Mouse (Mus musculus) R1 (cell line): ENCODE data around the gene Man2a1.

ENCODE experiments used
- DNase-seq: peaks from one replicate; pipeline ENCODE4 v3.0.0-alpha.2; 2018; ENCODE audit warnings: low read depth, low spot score

Gene Man2a1

DNA sequence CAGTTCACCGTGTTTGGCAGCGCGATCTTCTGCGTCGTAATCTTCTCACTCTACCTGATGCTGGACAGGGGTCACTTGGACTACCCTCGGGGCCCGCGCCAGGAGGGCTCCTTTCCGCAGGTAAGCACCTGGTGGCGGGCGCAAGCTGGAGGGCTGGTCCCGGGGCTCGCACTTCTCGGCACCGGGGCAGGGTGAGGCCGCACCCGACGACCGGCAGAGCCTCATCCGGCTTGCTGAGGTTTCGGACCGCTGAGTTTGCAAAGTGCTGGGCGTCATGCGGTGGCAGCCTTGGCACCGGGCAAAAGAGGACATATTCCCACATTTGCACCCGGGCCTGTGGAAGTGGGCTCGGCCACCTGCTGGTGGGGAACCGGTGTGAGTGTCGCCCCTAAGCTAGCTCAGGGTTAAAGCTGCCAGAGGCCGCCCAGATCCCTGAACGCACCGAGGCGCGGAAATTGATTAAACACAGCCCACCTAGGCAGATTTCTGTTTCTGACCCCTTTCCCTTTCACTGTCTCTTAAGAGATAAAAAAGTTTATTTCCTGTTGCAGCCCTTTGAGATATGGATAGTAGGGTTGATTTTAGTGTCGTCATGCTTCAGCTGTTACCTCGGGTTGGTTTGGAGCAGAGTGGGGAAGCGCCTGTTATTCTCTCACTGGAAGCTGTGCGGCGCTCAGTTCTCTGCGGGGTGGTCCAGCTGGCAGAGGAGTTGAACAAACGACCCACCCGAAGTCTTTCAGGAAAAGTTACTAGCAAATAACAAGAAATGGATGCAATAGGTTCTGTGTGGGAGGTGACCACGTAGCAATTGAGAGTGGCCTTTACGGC lies 1.4 kb downstream of the Man2a1 start:
- DNase-seq: peak; percentile 59

DNA sequence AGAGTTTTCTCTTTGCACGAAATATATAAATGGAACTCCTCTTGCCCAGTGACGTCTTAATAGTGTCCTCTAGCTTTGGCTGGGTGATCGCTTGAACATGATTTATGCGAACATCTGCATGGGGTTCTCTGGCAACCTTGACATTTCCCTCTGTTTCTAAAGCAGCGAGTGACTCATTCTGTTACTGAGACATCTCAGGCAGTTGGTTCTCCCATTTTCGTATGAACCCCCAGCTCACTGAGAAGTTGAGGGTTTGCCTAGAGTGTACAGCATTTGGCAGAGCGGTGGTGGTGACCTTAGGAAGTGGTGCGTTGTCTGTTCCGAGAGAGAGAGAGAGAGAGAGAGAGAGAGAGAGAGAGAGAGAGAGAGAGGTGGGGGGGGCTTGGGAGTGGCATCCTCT lies 2.6 kb downstream of the Man2a1 start:
- DNase-seq: no peak

DNA sequence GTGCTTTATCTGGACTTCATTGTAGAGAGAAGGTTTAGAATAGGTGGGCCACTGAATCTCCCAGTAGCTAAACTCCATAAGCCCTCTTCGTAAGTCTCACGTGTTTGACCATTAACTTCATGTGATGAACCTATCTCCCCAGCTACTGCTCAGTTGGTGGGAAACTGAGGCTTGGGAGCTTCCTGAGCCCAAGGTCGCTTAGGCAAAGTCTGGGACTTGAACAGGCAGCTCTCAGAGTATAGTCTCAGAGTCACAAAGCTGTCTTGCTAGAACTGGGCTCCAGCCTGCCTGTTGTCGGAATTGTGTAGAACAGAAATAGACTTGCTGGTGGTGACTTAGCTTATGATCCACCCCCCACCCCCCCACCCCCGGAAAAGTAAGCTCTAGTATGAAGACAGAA lies 3.0 kb downstream of the Man2a1 start:
- DNase-seq: no peak

DNA sequence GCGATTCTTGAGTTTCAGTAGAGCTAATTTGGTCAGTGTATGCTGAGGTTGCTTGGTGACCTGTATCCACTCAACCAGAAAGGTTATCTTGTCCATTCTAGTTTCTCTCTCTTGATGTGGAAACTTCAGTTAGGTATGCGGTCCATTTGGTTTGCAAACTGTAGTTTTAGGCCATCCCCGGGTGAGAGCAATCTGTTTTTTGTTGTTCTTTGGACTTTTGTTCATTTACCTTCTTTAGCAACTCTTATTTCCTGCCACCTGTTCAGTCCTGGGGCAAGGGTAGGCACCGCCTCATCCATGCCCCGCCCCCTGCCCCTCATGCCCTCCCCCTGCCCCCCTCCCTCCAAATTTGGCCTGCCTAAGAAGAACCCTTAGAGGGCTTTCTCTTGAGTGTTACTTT lies 3.6 kb downstream of the Man2a1 start:
- peak; percentile 37 for DNase-seq

DNA sequence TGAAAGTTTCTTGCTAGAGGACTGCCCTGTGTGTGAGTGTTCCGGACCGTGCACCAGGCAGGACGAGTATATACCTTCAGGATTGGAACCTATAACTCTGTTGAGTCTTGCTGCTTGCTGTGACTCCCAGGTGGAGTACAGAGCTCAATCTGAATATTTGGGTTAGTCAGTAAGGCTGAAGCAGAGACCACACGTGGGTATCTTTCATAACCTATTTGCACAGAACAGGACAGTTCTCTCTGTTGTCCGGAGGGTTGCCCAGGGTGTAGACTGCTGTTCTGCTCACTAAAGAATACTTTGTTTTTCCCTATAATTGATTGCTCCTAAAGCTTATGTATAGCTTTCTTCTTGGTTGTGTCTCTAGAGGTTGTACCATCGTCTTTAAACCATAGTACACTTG lies 7.7 kb downstream of the Man2a1 start:
- no peak for DNase-seq

DNA sequence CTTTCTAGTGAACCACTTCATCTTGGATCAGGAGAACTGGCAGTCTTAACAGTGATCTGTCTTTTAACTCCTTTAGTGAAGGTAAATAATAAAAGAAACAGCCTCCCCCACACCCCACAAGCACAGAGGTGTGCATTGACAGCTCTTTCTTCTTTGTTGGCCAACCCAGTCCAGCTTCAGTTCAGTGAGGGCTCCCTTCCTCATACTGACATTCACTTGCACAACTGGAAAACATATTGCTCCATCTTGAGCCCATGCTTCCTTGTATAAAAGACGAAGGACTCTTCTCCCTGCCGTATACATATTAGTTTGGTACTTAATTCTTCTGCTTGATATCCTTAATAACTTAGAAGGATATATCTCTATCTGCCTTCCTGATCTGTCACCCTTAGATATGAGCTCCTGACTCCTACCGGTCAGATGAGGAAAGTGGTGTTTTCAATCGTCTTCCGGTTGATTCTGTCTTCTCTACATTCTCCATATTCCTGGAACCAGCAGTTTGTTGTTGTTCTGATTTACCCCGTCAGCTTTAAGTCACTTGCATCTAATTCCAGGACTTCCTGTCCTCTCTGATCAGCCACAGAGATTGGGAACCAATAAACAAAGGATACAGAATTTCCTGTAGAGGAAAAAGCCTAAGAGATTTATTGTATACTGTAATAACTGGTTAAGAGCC lies 8.5 kb downstream of the Man2a1 start:
- no peak for DNase-seq

DNA sequence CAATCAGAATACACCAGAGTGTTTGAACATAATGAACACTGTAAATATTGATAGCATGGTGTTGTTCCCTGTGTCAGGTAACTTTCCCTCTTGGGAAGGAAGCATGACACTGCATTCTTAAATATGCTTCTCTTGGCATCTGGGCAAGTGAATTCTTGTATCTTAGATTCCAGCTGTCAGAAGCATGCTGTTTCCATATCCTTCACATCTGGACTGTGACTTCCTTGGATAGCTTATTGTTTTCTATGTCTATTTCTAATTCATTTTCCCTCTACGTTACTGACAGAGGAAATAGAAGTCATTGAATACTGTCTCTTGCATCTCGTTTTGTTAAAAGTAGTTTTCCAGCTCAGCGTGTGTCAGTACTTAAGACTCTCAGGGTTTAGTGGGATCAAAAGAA lies 9.2 kb downstream of the Man2a1 start:
- no peak for DNase-seq

DNA sequence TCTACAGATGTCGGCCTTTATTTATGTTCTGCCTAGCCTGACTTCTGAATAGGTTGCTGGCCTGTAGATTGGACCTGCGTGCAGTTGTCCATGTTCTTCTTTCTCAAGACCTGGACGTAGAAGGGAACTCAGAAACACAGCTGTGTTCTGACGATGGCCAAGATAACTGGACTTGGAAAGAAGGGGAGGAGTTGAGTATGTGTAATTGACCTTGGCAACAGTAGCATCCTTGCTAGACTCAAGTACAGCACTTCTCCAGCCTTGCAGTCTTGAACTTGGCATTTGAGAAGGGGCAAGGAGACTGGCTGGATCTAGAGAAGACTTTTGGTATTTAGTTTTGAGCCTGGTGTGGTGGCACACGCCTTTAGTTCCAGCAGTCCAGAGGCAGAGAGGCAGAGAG lies 10.9 kb downstream of the Man2a1 start:
- no peak for DNase-seq

DNA sequence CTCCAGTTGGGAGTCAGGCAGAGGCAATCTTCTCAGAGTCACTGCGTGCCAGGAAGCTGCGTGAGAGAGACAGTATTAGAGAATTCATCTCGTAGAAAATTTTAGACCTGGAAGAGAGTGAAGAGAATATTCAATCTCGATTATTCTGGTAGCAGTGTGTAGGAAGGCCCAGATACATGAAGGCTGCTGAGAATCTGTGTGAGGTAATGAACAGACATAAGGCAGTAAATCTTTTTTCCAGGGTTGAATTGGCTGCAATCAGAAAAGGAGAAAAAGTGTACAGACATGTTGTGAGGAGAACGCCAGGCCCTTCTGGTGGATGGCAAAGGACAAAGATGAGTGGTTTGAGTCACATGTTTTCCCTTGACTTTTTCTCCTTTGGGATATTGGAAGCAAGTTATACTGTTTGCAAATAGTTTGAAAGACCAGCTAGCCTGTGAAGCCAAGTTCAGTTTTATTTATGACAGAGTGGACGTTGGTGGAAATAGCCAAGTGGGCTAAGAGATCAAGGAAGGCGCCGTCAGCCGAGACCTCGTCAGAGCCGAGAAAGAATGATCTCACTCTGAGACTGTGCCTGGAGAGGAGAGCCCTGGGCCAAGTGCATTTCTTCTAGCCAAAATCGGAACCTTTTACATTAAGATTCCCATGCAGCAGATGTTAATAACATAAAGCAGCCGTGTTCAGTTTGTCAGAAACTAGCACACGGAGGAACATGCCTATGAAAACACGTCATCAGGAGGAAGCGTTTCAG lies 11.8 kb downstream of the Man2a1 start:
- DNase-seq: no peak

DNA sequence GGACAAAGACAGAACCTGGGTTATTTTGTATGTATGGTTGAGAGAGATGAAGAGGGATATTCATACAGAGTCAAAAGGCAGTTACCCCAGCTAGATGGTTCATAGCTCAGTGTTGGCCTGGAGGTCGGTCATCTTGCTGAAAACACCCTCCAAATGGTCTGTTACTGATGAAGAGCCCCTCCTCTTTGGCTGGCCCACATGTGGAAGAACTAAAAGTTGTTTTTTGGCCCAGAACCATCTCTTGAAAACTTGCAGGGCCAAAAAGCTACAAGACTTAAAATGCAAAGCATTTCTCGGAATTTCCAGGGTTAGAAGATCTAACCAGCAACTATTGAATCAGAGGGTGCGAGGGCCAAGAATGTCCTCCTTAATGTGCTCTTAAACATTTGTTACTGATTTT lies 12.4 kb downstream of the Man2a1 start:
- no peak for DNase-seq

DNA sequence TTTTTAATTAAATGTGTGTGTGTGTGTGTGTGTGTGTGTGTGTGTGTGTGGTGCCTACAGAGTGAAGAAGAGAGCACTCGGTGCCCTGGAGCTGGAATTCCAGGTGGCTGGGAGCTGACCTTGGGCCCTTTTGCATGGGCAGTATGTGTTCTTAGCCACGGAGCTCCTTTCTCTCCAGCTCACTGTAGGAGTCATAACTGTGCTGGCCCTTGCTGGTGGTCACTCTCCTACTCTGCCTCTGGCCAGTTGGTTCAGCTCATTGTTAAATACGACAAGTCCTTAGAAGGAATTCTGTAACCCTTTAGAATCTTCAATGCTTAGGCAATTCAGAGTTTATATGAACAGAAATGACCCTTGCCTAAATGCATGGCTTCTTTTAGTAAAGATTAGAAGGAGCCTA lies 12.8 kb downstream of the Man2a1 start:
- DNase-seq: no peak

DNA sequence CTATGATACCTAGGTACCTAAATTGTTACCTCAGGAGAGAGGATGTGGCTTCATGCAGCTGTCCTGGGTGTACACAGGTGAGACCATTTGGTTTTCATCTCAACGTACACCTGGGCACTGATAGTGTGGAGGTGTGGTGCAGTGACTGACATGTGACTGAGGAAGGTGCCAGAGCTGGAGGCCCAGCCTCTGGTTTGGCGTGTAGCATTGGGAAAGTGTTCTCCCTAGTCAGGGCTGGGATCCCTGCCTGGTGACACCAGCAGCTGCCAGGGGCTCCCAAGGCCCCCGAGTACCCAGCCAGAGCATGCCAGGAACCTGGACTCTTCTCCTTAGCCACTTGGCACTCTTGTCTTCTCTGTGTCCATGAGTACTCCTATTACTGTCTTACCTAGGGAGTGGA lies 14.3 kb downstream of the Man2a1 start:
- DNase-seq: no peak

DNA sequence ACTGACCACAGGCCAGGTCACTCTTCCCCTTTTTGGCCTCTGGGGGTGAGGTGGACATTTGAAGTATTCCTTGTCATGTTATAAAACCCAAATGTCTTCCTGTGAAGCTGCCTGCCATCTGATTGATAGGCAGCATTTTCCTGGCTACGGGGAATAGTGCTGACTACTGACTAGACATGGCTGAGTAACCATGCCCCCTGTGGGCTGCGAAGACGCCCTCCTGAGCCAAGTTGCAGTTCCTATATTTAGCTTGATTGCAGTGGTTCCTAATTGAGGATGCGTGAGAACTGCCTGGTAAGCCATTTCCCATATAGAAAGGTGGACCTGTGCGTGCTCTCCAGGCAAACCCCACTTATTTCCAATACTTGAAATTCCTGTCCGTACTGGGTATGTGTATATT lies 14.9 kb downstream of the Man2a1 start:
- DNase-seq: no peak

DNA sequence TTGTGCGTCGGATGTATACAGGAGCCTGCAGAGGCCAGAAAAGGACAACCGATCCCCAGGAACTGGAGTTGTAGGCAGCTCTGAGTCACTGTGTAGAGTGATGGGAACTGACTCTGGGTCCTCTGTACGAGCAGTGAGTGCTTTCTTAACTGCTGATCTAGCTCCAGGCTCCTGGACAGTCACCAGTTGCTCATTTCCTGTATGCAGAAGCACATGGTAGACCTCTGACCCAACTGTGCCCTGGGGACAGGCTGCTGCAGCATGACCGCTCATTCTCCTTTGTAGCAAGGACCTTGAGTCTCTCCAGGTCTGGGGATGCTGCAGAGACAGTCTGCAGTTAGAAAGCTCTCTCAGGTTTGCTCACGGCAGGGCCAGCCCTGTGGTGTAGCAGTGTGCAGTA lies 15.7 kb downstream of the Man2a1 start:
- no peak for DNase-seq

DNA sequence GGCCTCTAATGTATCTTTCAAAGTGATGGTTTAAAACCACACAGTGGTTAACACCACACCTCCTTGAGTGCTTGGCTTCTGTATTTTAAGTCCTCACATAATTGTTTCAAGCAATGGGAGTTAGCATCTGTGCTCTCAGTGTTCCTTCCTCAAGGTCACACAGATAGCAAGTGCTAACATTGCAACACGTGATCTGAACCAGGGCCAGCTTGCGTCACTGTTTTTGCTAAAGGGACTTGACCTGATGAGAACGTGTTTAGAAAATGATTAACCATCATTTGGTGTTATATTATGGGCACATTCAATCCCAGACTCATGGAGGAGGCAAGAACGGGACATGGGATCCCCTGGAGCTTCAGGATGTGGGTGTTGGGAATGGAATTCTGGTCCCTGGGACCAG lies 17.3 kb downstream of the Man2a1 start:
- DNase-seq: no peak

DNA sequence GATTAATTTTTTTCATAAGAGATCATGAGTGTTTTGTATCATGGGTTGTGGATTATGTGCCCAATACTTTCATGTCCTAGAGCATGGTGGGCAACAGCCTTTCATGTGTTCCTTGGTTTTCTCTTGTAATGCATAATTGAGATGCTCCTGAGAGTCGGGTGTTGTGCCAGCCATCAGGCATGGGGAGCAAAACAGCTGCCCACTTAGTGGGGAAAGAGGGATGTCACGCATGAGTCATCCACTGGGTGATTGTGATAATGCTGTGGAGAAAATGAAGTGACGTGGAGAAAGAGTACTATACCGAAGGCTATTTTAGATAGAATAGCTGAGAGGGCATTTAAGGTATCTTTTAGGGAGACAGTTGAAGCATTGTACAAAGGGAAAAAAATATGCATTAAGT lies 18.5 kb downstream of the Man2a1 start:
- DNase-seq: no peak

DNA sequence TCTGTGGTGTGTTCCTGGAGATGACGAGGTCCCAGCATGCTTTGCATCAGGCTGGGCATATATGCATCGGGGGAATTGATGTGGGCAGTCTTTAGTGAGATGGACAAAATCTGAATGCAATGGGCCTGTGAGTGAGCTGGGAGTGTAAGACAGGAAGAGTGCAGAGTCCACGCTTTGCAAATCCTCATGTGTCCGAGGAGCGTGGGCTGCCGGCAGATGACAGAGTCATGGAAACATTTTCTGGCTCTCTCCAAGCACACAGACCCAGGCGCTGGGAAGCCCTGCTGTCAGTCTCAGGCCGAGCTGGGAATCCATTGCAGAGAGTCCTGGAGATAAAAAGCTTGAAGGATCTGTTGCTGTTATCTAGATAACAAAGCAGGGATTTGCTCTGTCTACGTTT lies 19.6 kb downstream of the Man2a1 start:
- DNase-seq: no peak

DNA sequence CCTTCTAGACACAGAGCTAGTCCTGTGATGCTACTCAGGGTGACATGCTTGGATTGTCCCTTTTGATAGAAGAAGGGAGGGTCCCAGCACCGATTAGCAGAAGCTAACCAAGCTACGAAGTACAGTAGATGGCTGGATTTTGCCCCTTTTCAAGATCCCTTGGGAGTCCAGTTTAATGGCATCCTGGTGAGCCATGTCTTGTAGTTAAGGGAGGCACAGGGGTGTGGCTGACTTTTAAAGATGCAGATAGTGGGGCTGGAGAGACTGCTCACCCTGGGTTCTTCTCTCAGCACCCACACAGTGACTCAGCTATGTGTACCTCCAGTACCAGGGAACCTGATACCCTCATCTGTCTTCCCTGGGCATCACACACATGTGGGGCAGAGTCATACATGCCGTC lies 20.1 kb downstream of the Man2a1 start:
- no peak for DNase-seq

DNA sequence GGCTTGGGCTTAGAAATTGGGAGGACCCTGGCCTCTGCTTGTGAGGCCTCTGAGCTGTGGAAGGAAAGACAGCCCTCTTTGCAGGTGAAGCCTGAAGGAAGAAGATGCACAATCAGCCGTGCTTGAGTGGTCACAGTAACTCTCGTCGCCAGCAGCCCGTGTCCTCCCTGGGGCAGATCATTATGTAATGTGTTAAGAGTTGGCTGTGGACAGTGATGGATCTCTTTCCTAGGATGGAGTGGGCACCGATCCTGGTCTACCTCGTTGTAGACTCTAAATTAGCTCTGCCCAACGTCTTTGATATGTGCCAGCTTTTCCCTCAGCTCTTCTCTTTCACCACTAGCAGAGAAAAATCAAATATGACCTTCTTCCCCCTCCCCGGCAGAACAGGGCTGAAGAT lies 20.7 kb downstream of the Man2a1 start:
- DNase-seq: no peak

DNA sequence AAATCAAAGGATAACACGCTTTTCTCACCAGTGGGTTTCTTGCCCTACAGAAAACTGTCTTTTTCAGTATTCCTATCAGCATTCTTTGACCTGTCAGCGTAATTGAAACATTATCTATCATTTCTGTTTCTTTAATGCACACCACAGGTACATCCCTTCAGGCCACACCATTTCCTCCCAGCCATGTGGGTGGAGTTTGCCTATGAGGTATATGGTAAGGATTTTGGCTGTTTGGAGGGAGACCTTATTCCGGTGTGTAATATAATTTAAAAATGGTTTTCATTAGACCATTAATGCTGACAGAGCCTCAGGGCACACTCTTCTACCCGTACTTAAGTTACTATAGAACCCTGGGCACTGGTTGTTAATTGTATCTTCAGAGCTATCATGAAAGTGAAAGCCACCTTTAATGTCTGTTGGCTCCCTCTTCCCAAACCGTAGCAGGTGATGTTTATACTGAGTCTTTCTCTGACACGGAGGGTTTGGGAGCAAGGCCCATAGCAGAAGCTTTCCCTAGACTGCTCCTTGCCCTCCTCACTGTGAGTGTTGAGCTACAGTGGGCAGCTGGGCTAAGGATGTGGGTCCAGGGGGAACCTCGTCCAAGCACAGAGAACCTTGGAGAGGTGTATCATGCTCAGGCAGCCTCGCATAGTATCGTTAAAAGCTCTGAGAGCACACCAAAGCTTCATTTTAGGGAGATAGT lies 21.3 kb downstream of the Man2a1 start:
- no peak for DNase-seq

DNA sequence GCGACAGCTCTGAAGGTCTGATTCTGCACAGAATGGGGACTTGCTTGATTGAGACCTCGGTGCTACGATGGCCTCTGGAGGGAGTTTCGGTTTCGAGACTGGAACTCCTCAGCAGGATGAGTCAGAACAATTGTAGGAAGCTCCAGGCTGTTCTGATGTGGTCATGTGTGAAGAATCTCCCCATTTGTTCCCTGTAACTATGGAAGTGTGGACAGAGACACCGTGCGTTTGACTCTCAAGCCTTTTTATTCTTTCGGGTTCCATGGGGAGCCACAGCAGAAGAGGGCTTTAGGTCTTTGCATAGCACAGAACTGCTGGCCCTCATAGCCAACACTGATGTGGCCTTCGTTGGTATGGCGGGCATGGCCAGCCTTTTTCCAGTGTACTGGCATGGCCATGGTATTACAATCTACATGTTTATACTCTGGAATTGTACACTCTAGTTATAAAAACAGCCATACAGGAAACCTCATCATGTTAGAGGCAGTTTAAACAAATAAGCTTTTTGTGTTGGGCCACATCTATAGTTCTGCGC lies 21.9 kb downstream of the Man2a1 start:
- DNase-seq: no peak

DNA sequence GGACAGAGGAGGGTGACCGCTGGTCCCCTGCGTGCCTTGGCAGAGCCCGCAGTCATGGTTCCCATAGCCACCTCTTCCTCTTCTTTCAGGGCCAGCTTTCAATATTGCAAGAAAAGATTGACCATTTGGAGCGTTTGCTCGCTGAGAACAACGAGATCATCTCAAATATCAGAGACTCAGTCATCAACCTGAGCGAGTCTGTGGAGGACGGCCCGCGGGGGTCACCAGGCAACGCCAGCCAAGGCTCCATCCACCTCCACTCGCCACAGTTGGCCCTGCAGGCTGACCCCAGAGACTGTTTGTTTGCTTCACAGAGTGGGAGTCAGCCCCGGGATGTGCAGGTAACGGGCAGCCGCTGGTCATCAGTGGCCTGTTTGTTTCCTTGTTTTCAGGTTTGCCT lies 23.9 kb downstream of the Man2a1 start:
- DNase-seq: no peak
